Mouse (Mus musculus) erythroblast, adult 5-6 weeks (primary cell): ENCODE data around the gene Selplg. TPM values are rescaled to one million over a fixed set of nuclear protein-coding genes. Genes with fewer than 3 reads are reported as not detected.
"Not testable (repeated sequence)": the region's sequence is repeated elsewhere in the genome, so short reads cannot be mapped to it uniquely, and the experiment has no call there.

Experiments
- ATAC-seq: replicated peaks from 2 replicates; pipeline ENCODE4 v1.8.0; 2016; ENCODE audit warnings: moderate number of reproducible peaks, mild to moderate bottlenecking, moderate TSS enrichment, inconsistent platforms; ENCODE audit not compliant: poor library complexity, low FRiP score, severe bottlenecking
- total RNA-seq, 2 experiments: library from RNA; stranded (forward) in 1 of 2; stranded (reverse) in 1 of 2; fragments of 150-400 nt in 1 of 2; fragments of 200-764, 138-1000 nt in 1 of 2; gene quantifications; 2 replicates each; pipeline versions ENCODE4 v1.2.3 to v1.2.4; 2015 to 2017; ENCODE audit warnings: low replicate concordance in 2 of 2

The Selplg gene
- total RNA-seq, 2 experiments from 2014 or later = 34.8 to 85.1 TPM

- ATAC-seq = no peak
Measured at GRCm38 (mm10) chr5:113797149-113797882, 35.1 kb downstream of the Selplg start.

GRCm38 (mm10) chr5:113796401-113797148 lies 35.9 kb downstream of the Selplg start:
- ATAC-seq = no peak

- ATAC-seq = no peak
Measured at GRCm38 (mm10) chr5:113791197-113792095, 41.0 kb downstream of the Selplg start.

GRCm38 (mm10) chr5:113790453-113791196 lies 41.8 kb downstream of the Selplg start:
- ATAC-seq = no peak

GRCm38 (mm10) chr5:113789075-113789788 lies 43.2 kb downstream of the Selplg start:
- ATAC-seq = no peak

- no peak for ATAC-seq
Measured at GRCm38 (mm10) chr5:113788645-113789044, 43.8 kb downstream of the Selplg start.

- ATAC-seq = no peak
Measured at GRCm38 (mm10) chr5:113786985-113787384, 45.5 kb downstream of the Selplg start.

- ATAC-seq = not testable (repeated sequence)
Measured at GRCm38 (mm10) chr5:113784104-113784503, 48.3 kb downstream of the Selplg start.

- no peak for ATAC-seq
Measured at GRCm38 (mm10) chr5:113783581-113784001, 48.9 kb downstream of the Selplg start.

GRCm38 (mm10) chr5:113782624-113783023 lies 49.8 kb downstream of the Selplg start:
- no peak for ATAC-seq

- no peak for ATAC-seq
Measured at GRCm38 (mm10) chr5:113781875-113782274, 50.6 kb downstream of the Selplg start.

GRCm38 (mm10) chr5:113781254-113781653 lies 51.2 kb downstream of the Selplg start:
- ATAC-seq = no peak

- ATAC-seq = no peak
Measured at GRCm38 (mm10) chr5:113780763-113781162, 51.7 kb downstream of the Selplg start.

- ATAC-seq = 0 out of 2 replicates have a peak, but pooled peaks have one; percentile 19
Measured at GRCm38 (mm10) chr5:113780082-113780752, 52.2 kb downstream of the Selplg start.

GRCm38 (mm10) chr5:113779569-113779968 lies 52.9 kb downstream of the Selplg start:
- no peak for ATAC-seq

GRCm38 (mm10) chr5:113777728-113778127 lies 54.7 kb downstream of the Selplg start:
- ATAC-seq = not testable (repeated sequence)

GRCm38 (mm10) chr5:113776896-113777226 lies 55.6 kb downstream of the Selplg start:
- ATAC-seq = no peak

GRCm38 (mm10) chr5:113776128-113776895 lies 56.1 kb downstream of the Selplg start:
- no peak for ATAC-seq
